Mouse (Mus musculus) heart, adult 2 months (tissue): ENCODE measurements around the gene Asic2.

Source experiments
- EP300 ChIP-seq: fragments of 200-500 bp; IDR thresholded peaks from 2 replicates; pipeline ENCODE4 v1.6.1; 2011; ENCODE audit warnings: low read depth, low read length, control low read depth; ENCODE audit not compliant: insufficient read depth
- POLR2A ChIP-seq: fragments of 200-500 bp; IDR thresholded peaks from 2 replicates; pipeline ENCODE4 v1.6.1; 2011; ENCODE audit warnings: mild to moderate bottlenecking, low read depth, low read length, control low read depth; ENCODE audit not compliant: insufficient read depth

DNA sequence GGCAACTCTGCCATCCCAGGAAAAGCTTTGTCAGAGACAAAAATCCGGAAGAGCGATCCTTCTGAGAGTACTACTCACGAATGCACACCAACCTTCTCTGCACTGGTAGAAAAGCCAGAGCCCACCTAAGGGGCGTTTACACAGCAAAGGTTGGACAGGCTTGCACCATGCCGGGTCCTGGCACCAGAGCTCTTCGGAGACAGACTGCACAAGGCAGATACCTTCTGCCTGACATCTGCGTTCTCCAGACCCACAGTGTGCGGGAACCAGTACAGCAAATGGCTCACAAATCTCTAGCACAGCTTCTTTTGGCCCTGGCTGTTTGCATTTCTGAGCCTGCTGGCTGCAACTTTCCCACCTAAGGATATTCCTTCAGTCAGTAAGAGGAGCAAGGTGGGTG, 817.6 kb downstream of the Asic2 start:
- TF ChIP-seq EP300, result no peak
- TF ChIP-seq POLR2A, result no peak
